Mouse (Mus musculus) liver (tissue): ENCODE data around the gene Fndc3a.

Source experiments
- DNase-seq: peaks from one replicate; pipeline ENCODE4 v3.0.0-alpha.2; 2020; ENCODE audit warnings: mixed read lengths

Gene Fndc3a

DNA sequence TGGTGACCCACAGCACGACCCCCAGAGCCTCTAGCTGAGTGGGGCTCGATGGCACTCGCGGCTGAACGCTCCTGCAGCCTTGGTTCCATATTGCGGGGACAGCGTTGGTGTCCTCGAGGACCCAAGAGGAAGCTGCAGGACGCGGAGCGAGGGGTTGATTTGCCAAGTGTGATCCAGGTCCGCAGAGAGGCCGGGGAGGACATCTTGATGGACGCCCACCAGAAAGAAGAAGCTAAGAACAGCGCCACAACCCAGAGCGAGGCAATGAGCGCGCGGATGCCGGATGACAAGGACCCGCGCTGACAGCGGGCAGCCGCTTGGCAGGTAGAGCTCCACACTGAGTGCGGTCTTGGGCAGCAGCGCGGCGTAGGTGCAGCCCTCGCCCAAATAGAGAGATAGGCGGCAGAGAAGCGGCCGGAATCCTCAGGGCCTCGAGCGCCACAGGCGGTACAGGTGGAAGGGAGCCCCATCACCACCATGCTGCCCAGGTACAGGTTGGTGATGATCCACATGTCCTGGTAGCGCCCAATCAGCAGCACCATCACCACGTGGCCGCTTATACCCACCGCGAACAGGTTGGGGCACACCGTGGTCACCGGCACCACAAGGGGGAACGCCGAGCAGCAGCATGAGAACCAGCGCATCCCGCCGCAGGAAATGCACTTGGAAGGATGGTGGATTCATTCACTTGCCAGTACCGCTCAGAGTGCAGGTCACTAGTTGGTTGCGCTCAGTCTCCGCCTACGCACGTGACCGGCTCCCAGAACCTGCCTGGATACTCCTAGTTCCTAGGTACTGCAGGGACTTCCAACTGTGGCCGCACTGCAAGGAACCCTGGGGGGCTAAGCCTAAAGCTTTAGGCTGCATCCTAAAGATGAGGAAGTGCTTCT, 177.5 kb downstream of the Fndc3a start:
- no peak for DNase-seq

- no peak for DNase-seq
Observed at GRCm38 (mm10) chr14:72527126-72527525, 182.7 kb downstream of the Fndc3a start.

GRCm38 (mm10) chr14:72519561-72519960, 190.2 kb downstream of the Fndc3a start:
- DNase-seq = no peak

- DNase-seq = no peak
Observed at GRCm38 (mm10) chr14:72518786-72519185, 191.0 kb downstream of the Fndc3a start.

DNA sequence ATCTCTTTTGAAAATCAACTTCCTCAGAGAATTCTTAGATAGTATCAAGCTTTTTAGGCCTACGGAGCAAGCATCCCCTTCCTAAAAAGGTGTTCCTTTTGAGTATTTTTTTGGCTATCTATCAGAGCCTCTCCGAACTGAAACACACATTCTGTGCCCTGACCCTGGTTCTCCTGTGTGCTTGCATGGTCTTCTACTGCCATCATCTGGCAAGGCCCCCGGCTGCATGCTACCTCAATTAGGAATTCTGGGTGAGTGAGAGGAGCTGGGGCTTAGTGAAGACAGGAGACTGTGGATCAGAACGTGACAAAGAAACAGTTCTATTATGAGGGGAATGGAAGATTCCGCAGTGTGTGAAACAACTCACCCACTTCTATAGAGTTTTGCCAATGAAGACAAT, 193.4 kb downstream of the Fndc3a start:
- peak; percentile 31 for DNase-seq

DNA sequence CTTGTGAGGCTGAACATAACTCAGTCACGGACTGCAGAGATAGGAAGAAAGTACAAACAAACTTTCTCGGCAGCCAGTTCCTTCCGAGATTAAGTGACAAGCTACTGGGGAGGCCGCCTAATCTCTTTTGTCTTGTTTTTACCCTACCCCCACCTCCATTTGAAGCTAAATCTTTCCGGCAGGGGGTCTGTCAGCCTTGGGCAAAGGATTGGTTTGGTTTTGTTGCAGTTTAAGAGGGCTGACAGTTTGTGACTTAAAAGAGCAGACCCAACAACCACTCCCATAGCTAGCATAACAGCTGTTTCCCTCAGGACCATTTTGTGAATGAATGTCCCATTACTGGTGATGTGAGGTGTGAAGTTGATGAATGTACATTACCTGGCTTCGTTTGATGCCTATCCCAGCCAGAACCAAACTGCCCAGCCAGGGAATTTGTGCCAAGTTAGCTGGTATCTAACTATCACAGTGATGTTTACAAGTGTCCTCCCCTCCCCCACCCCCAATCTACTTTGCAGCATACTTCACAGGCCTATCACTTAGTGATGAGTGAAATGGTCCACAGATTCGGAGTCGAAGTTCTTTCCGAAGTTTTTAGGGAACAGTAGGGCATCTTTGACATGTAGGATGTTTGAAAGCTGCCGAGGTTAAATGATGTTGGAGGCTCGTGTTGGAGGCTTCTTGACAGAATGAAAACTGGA, 202.9 kb downstream of the Fndc3a start:
- no peak for DNase-seq

DNA sequence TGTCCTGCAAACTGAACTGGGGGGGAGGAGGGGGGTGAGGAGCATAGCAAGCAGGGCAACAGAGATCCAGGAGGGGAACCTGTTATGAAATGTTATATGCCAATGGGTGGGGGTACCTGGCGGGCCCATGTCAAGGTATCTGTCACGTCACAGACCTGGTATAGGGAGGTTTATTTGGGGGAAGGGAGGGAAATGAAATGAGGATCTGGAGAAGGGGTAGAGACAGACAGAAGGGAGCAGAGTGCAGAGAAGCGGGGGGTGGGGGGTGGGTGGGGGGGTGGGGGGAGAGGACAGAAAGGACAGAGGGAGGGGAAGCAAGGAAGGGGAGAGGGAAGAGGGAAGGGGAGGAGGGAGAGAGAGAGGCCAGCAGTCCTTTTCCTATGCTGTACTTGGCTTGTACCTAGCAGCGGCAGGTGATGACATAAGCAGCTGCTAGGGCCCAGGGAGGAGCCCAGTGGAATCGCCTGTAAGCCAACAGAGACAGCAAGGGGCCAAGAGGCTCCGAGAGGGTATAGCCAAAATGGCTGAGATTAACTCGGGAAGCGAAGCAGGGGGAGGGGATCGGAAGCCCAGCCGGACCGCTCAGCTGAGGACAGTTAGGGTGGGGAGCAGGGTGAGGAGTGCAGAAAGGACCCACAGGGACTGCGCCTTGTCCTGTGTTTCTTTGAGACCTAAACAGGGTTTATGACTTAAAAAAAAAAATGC, 203.6 kb downstream of the Fndc3a start:
- peak; percentile 4 for DNase-seq

DNA sequence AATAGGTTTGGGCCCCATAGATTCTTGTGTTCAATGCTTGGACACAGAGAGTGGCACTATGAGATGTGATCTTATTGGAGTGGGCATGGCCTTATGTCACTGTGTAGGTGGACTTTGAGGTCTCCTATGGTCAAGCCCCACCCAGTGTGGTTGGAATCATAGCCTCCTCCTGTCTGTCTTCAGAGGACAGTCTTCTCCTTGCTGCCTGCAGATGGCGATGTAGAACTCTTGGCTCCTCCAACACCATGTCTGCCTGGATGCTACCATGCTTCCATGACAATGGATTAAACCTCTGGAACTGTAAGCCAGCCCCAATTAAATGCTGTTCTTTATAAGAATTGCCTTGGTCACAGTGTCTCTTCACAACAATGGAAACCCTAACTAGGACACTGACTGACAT, 204.8 kb downstream of the Fndc3a start:
- no peak for DNase-seq

DNA sequence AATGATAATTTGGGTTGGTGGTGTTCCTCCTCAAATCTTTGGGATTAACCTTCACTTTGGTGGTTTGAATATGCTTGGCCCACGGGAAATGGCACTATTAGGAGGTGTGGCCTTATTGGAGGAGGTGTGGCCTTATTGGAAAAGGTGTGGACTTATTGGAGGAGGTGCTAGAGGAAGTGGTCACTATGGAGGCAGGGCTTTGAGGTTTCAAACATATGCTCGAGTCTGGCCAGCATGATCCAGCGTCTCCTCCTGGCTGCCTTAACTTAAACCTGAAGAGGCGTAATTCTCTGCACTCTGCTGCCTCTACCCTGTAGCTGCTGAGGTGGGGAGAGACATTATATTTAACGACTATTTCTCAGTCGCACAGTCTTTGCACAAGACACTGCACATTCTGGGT, 206.6 kb downstream of the Fndc3a start:
- DNase-seq = no peak

DNA sequence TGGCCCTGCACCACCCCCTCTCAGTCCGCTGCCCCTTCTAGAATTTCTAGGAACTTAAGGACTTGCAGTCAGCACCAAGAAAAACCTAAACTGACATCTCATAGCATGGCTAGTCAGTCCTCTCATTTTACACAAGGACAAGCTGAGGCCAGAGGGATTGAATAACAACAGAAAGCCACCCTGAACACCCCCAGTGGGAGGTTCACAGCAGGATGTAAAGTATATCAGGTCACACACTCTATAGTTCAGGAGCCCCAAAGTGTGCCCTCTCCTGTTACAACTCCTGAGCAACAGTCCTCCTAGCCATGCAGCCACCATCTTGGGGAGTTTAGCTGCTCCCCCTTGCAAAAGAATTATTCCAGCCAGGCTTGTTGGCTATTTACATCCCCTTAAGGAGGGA, 216.0 kb downstream of the Fndc3a start:
- DNase-seq = no peak

DNA sequence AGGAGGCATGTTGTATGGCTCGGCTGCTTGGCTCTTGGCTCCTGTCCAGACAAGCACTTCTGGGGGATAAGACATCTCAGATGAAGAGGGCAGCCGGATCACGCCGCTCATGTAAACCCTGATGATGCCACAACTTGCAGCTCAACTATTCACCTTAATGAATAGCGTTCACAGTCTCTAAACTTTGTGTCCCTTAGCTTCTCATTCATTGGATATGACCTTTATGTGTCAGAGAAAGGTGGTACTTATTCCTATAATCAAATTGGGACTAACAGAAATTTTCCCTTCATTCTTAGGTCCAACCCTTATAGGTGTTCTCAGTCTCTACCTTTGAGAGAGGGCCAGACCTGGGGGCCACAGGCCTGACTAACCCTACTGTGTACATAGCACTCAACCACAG, 218.1 kb downstream of the Fndc3a start, which contains the start of gene Gm9195:
Gene Gm9195, minus strand, starts transcription at position 101 of the 400 bp plus-strand sequence.
- DNase-seq = no peak

DNA sequence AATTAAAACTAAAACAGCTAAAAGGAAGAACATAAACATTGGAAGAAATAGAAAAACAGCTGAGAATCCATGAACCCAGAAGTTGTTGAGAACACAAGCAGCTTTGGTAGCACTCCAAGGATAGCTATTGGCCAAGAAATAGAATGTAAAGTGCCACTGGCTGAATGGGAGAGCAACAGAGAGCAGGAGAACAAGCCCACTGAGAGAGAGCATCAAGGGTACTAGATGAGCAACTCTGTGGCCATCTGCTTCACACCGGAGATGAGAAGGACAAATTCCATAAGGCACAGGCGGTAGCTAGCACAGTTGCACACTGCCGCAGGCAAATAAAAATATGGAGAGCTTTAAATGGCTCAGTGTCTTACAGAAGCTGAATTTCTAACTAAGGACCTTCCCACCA, 219.4 kb downstream of the Fndc3a start:
- DNase-seq = no peak
